Mouse (Mus musculus): ENCODE results near the gene Mroh7.

Gene Mroh7

DNA sequence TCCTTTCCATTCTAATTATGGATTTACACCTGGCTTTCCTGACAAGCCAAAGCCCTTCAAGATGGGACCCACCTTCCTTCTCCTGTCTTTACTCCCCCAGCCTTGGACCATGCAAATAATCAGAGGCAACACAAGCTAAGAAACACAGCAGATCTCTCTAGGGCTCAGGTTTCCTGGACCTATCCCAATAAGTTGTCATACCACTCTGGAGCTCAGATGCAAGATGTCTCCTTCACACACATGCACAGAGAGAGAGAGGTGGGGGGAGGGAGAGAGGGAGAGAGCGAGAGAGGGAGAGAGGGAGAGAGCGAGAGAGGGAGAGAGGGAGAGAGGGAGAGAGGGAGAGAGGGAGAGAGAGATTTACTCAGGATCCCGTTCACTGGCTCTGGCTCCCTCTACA, 98.4 kb downstream of the Mroh7 start:
- no peak for DNase-seq (ENCODE audit: low read depth)
